In genomic region chr17:29216078-29216477, GRCm38 (mm10) we compare ENCODE assay signal across 26 mouse cellular contexts. TPM values are rescaled to one million over a fixed set of nuclear protein-coding genes. Genes with fewer than 3 reads are reported as not detected.
A peak's percentile ranks its signal among the peaks of the same experiment; 100 is the strongest.
DNase-seq lines count a peak whose midpoint lies in the region; ATAC-seq lines count a peak whose summit lies in the region.
"Had no signal": no experiment of that assay in that cellular context is flagged by ENCODE, and none has a peak within 500 bp of the region (broad histone marks: within the 10 kb centered on the region; RNA-seq: fewer than 3 reads in every experiment).

No protein-coding gene starts in this region.

- no peaks in the 10 kb centered on the region for H3K36me3 ChIP-seq in forebrain, embryonic 10.5 days (replicated peaks)
- H3K36me3 ChIP-seq in forebrain, embryonic 12.5 days (replicated peaks): no peaks in the 10 kb centered on the region
- H3K36me3 ChIP-seq: embryonic facial prominence, embryonic 12.5 days; embryonic facial prominence, embryonic 15.5 days; G1E; hindbrain, embryonic 12.5 days had no signal

- no peak overlapping the region for H3K9ac ChIP-seq in forebrain, embryonic 12.5 days
- H3K9ac ChIP-seq: embryonic facial prominence, embryonic 12.5 days; embryonic facial prominence, embryonic 15.5 days; forebrain, postnatal 0 days; hindbrain, embryonic 12.5 days had no signal

- 0 out of 2 replicates have a peak overlapping the region, but pooled peaks have one; percentile 15 for H3K27ac ChIP-seq in forebrain, embryonic 10.5 days
- no peak overlapping the region for H3K27ac ChIP-seq in forebrain, embryonic 12.5 days
- H3K27ac ChIP-seq: embryonic facial prominence, embryonic 12.5 days; embryonic facial prominence, embryonic 15.5 days; gastrocnemius, adult 2 months; hindbrain, embryonic 12.5 days had no signal

- WGBS in forebrain, embryonic 10.5 days: 69% methylated on average over 7 of the region's 7 CpGs
- 56% methylated on average over 7 of the region's 7 CpGs for WGBS in forebrain, embryonic 12.5 days

- H3K4me2 ChIP-seq in forebrain, embryonic 12.5 days: no peak overlapping the region
- H3K4me2 ChIP-seq: embryonic facial prominence, embryonic 12.5 days; embryonic facial prominence, embryonic 15.5 days; heart, embryonic 11.5 days; hindbrain, embryonic 12.5 days had no signal

- intact Hi-C loops in left cerebral cortex, postnatal 4 days (cut with DNase I): no loop called here

- H3K4me3 ChIP-seq in forebrain, embryonic 10.5 days: no peak overlapping the region
- H3K4me3 ChIP-seq in forebrain, embryonic 12.5 days (replicated peaks): no peak overlapping the region
- H3K4me3 ChIP-seq: embryonic facial prominence, embryonic 12.5 days; embryonic facial prominence, embryonic 15.5 days; gastrocnemius, adult 2 months; hindbrain, embryonic 12.5 days had no signal

- H3K4me1 ChIP-seq in forebrain, embryonic 10.5 days: peaks cover 67% of the 10 kb centered on the region
- H3K4me1 ChIP-seq in forebrain, embryonic 12.5 days: peaks cover 56% of the 10 kb centered on the region

- no peak for DNase-seq in forebrain, embryonic 10.5 days (ENCODE audit: extremely low spot score, low spot score)
- DNase-seq in left cerebral cortex, postnatal 4 days: peak; percentile 41
- no peak for DNase-seq in left cerebral cortex, adult 8-10 months (ENCODE audit: low spot score in 2 of 2)
- peak; percentile 43 for DNase-seq in MN1 (ENCODE audit: low spot score)
- DNase-seq in fat pad, adult 2 months (ENCODE audit: extremely low read depth, low read depth, low spot score): peak; percentile 21
- DNase-seq in natural killer cell, adult 2 months (ENCODE audit: low spot score in 2 of 2): no peak
- DNase-seq: adrenal gland, adult 2 months; adrenal gland, postnatal 14 days; B cell, adult 2 months; cerebellum, adult 18-20 months; cerebellum, adult 9-10 months; cerebellum, postnatal 25 days; forebrain, postnatal 0 days; gastrocnemius, adult 2 months; gastrocnemius, postnatal 14 days; heart, adult 11 months had no signal

- no peaks in the 10 kb centered on the region for H3K9me3 ChIP-seq in forebrain, embryonic 10.5 days
- no peaks in the 10 kb centered on the region for H3K9me3 ChIP-seq in forebrain, embryonic 12.5 days
- H3K9me3 ChIP-seq: embryonic facial prominence, embryonic 12.5 days; embryonic facial prominence, embryonic 15.5 days; G1E; hindbrain, embryonic 12.5 days had no signal

- peaks cover 45% of the 10 kb centered on the region for H3K27me3 ChIP-seq in forebrain, embryonic 10.5 days (ENCODE audit: poor library complexity, severe bottlenecking)
- peaks cover 15% of the 10 kb centered on the region; the same call in 1 of the 2 replicates for H3K27me3 ChIP-seq in forebrain, embryonic 12.5 days
- H3K27me3 ChIP-seq: hindbrain, embryonic 12.5 days had no signal

- no peak for ATAC-seq in forebrain, embryonic 12.5 days (ENCODE audit: low FRiP score)
- ATAC-seq: forebrain, embryonic 14.5 days; forebrain, postnatal 0 days; hindbrain, embryonic 16.5 days; inflammation-experienced regulatory T-cells, adult 6 months; intestine, postnatal 0 days had no signal

RNA-seq across cellular contexts. Expression of gene Cpne5, which starts 21.9 kb away (rescaled TPM):
- 5.3 and 6.2 TPM in 2 replicates for polyA plus RNA-seq in forebrain, embryonic 10.5 days (2016; fragmentation: Nextera tagmentation; extraction: Ambion mirVana)
- 9.9 and 10.7 TPM in 2 replicates for polyA plus RNA-seq in forebrain, embryonic 12.5 days (2016; fragmentation: Nextera tagmentation; extraction: Ambion mirVana)
- total RNA-seq in left cerebral cortex, postnatal 4 days (2021): 10 to 100 TPM; 67.9 to 81.9 TPM
- total RNA-seq in left cerebral cortex, adult 8-10 months (2022): 100 to 1,000 TPM; 167 to 193 (median 174) TPM
- total RNA-seq: gastrocnemius, adult 2 months had no signal

RNA-seq across cellular contexts. Expression of gene Ppil1, which starts 47.9 kb away (rescaled TPM):
- polyA plus RNA-seq in forebrain, embryonic 10.5 days (2016; fragmentation: Nextera tagmentation; extraction: Ambion mirVana): 230 and 235 TPM in 2 replicates
- polyA plus RNA-seq in forebrain, embryonic 12.5 days (2016; fragmentation: Nextera tagmentation; extraction: Ambion mirVana): 139 and 142 TPM in 2 replicates
- 10 to 100 TPM; 35.1 to 40.5 TPM for total RNA-seq in left cerebral cortex, postnatal 4 days (2021)
- 10 to 100 TPM; 17.0 to 19.9 (median 19.5) TPM for total RNA-seq in left cerebral cortex, adult 8-10 months (2022)

RNA-seq across cellular contexts. Expression of gene BC004004, which starts 52.5 kb away (rescaled TPM):
- polyA plus RNA-seq in forebrain, embryonic 10.5 days (2016; fragmentation: Nextera tagmentation; extraction: Ambion mirVana): 54.6 and 56.6 TPM in 2 replicates
- polyA plus RNA-seq in forebrain, embryonic 12.5 days (2016; fragmentation: Nextera tagmentation; extraction: Ambion mirVana): 65.0 and 65.2 TPM in 2 replicates
- total RNA-seq in left cerebral cortex, postnatal 4 days (2021): 100 to 1,000 TPM; 102 to 107 TPM
- total RNA-seq in left cerebral cortex, adult 8-10 months (2022): 100 to 1,000 TPM in 3 of 4 experiments, 10 to 100 TPM in 1; 98.1 to 131 (median 114) TPM

Comparison
In these comparisons a context has a peak if more than half of its experiments do, and no peak if none do; other contexts are left out.
1. DNase-seq: peak in left cerebral cortex, postnatal 4 days (single experiment), MN1 (single experiment) and fat pad, adult 2 months (single experiment); none in forebrain, embryonic 10.5 days (single experiment), left cerebral cortex, adult 8-10 months (0 of 2) and natural killer cell, adult 2 months (0 of 2).